Mouse (Mus musculus): ENCODE measurements around the gene Mcub. TPM values are rescaled to one million over a fixed set of nuclear protein-coding genes. Genes with fewer than 3 reads are reported as not detected.

The Mcub gene
- polyA plus RNA-seq, 1 experiment from 2014 or later, result 5.7 TPM

Other genes with a start within 250 kb of the Mcub start
- 1.8 and 1.9 TPM in 2 replicates for gene Egf, start 214.9 kb downstream of the Mcub start, polyA plus RNA-seq (2015; fragmentation: Nextera tagmentation; extraction: Ambion mirVana)
- not detected in 2 replicates for gene Lrit3, start 166.2 kb downstream of the Mcub start, polyA plus RNA-seq (2015; fragmentation: Nextera tagmentation; extraction: Ambion mirVana)
- gene Rrh, start 147.6 kb downstream of the Mcub start, polyA plus RNA-seq (2015; fragmentation: Nextera tagmentation; extraction: Ambion mirVana), result 0.16 and 0.18 TPM in 2 replicates
- gene Gar1, start 138.8 kb downstream of the Mcub start, polyA plus RNA-seq (2015; fragmentation: Nextera tagmentation; extraction: Ambion mirVana), result 37.6 and 39.9 TPM in 2 replicates
- gene Cfi, start 134.3 kb downstream of the Mcub start, polyA plus RNA-seq (2015; fragmentation: Nextera tagmentation; extraction: Ambion mirVana), result 0.44 and 0.53 TPM in 2 replicates
- 39.2 and 39.8 TPM in 2 replicates for gene Pla2g12a, start 91.6 kb downstream of the Mcub start, polyA plus RNA-seq (2015; fragmentation: Nextera tagmentation; extraction: Ambion mirVana)
- 20.8 and 23.1 TPM in 2 replicates for gene Casp6, start 68.8 kb downstream of the Mcub start, polyA plus RNA-seq (2015; fragmentation: Nextera tagmentation; extraction: Ambion mirVana)
- gene Sec24b, start 91.3 kb upstream of the Mcub start, polyA plus RNA-seq (2015; fragmentation: Nextera tagmentation; extraction: Ambion mirVana), result 29.6 and 38.0 TPM in 2 replicates
- 4.8 and 5.0 TPM in 2 replicates for gene Col25a1, start 161.3 kb upstream of the Mcub start, polyA plus RNA-seq (2015; fragmentation: Nextera tagmentation; extraction: Ambion mirVana)